Mouse (Mus musculus) testis, adult 2 months (tissue): ENCODE measurements around the gene Carmil1. TPM values are rescaled to one million over a fixed set of nuclear protein-coding genes. Genes with fewer than 3 reads are reported as not detected.
A peak's percentile ranks its signal among the peaks of the same experiment; 100 is the strongest.

Experiments used
- H3K27ac ChIP-seq: fragments of 200-500 bp; 2 replicates; pipeline ENCODE4 v1.5.1; 2012; ENCODE audit warnings: low read depth, low read length; ENCODE audit not compliant: control insufficient read depth, insufficient read depth
- H3K27me3 ChIP-seq: fragments of 200-500 bp; 2 replicates; pipeline ENCODE4 v1.6.1; 2012; ENCODE audit warnings: mild to moderate bottlenecking, low read length, moderate library complexity; ENCODE audit not compliant: control insufficient read depth, insufficient read depth
- H3K36me3 ChIP-seq: fragments of 200-500 bp; 2 replicates; pipeline ENCODE4 v1.6.1; 2012; ENCODE audit warnings: mild to moderate bottlenecking, low read length; ENCODE audit not compliant: control insufficient read depth, insufficient read depth
- H3K4me1 ChIP-seq: fragments of 200-500 bp; 2 replicates; pipeline ENCODE4 v1.6.1; 2012; ENCODE audit warnings: low read length; ENCODE audit not compliant: control insufficient read depth, insufficient read depth
- H3K4me3 ChIP-seq: fragments of 200-500 bp; 2 replicates; pipeline ENCODE4 v1.5.1; 2012; ENCODE audit warnings: low read depth, mild to moderate bottlenecking, low read length, moderate library complexity, mixed read lengths; ENCODE audit not compliant: control insufficient read depth
- CTCF ChIP-seq: fragments of 200-500 bp; IDR thresholded peaks from 2 replicates; pipeline ENCODE4 v1.5.1; 2012; ENCODE audit warnings: low read depth, mild to moderate bottlenecking, inconsistent platforms, low read length, moderate library complexity; ENCODE audit not compliant: control insufficient read depth, insufficient read depth, insufficient replicate concordance
- POLR2A ChIP-seq: fragments of 200-500 bp; IDR thresholded peaks from 2 replicates; pipeline ENCODE4 v1.6.1; 2012; ENCODE audit warnings: low read depth, mild to moderate bottlenecking, inconsistent platforms, low read length, moderate library complexity; ENCODE audit not compliant: control insufficient read depth
- polyA plus RNA-seq: library from polyadenylated mRNA; depleted of rRNA; stranded (reverse); fragments of >200 nt; gene quantifications from 2 replicates; pipeline ENCODE4 v1.2.3, GENCODE M21; 2012

Gene Carmil1
- polyA plus RNA-seq, 1 experiment, result 32.8 TPM

GRCm38 (mm10) chr13:24253989-24254388 is 26.6 kb downstream of the Carmil1 start:
- Histone ChIP-seq H3K27ac (0 out of 2 replicates have a peak overlapping the region, but pooled peaks have one; percentile 27), H3K4me1 (peaks cover 2% of the 10 kb centered on the region; the same call in 1 of the 2 replicates), H3K27me3 (no peaks in the 10 kb centered on the region), H3K36me3 (no peaks in the 10 kb centered on the region), H3K4me3 (no peak overlapping the region)
- TF ChIP-seq POLR2A (no peak), CTCF (peak; percentile 60; the same call in 1 of the 2 replicates)

- Histone ChIP-seq H3K27me3 (no peaks in the 10 kb centered on the region), H3K36me3 (no peaks in the 10 kb centered on the region), H3K27ac (no peak overlapping the region), H3K4me3 (no peak overlapping the region), H3K4me1 (peaks cover 2% of the 10 kb centered on the region; the same call in 1 of the 2 replicates)
- no peak for TF ChIP-seq CTCF
- no peak for TF ChIP-seq POLR2A
Measured at GRCm38 (mm10) chr13:24253551-24253950, 27.0 kb downstream of the Carmil1 start.

GRCm38 (mm10) chr13:24251236-24251635 is 29.4 kb downstream of the Carmil1 start:
- Histone ChIP-seq H3K4me3 (no peak overlapping the region), H3K27ac (no peak overlapping the region), H3K27me3 (no peaks in the 10 kb centered on the region), H3K4me1 (peaks cover 4% of the 10 kb centered on the region), H3K36me3 (no peaks in the 10 kb centered on the region)
- no peak for TF ChIP-seq POLR2A
- TF ChIP-seq CTCF, result no peak

GRCm38 (mm10) chr13:24247928-24248327 is 32.7 kb downstream of the Carmil1 start:
- Histone ChIP-seq H3K36me3 (no peaks in the 10 kb centered on the region), H3K4me1 (peaks cover 2% of the 10 kb centered on the region), H3K27ac (no peak overlapping the region), H3K4me3 (no peak overlapping the region), H3K27me3 (no peaks in the 10 kb centered on the region)
- TF ChIP-seq POLR2A (no peak), CTCF (no peak)

GRCm38 (mm10) chr13:24247441-24247840 is 33.2 kb downstream of the Carmil1 start:
- TF ChIP-seq POLR2A, result no peak
- no peak for TF ChIP-seq CTCF
- H3K4me3 ChIP-seq, result no peak overlapping the region
- no peaks in the 10 kb centered on the region for H3K27me3 ChIP-seq
- H3K36me3 ChIP-seq, result no peaks in the 10 kb centered on the region
- H3K4me1 ChIP-seq, result peaks cover 2% of the 10 kb centered on the region
- no peak overlapping the region for H3K27ac ChIP-seq

- peaks cover 2% of the 10 kb centered on the region for H3K4me1 ChIP-seq
- no peaks in the 10 kb centered on the region for H3K27me3 ChIP-seq
- H3K4me3 ChIP-seq, result no peak overlapping the region
- H3K27ac ChIP-seq, result no peak overlapping the region
- H3K36me3 ChIP-seq, result no peaks in the 10 kb centered on the region
- TF ChIP-seq CTCF (no peak), POLR2A (no peak)
Measured at GRCm38 (mm10) chr13:24246266-24246665, 34.3 kb downstream of the Carmil1 start.

- no peak overlapping the region for H3K27ac ChIP-seq
- no peak overlapping the region for H3K4me3 ChIP-seq
- TF ChIP-seq CTCF (no peak), POLR2A (no peak)
- H3K27me3 ChIP-seq, result no peaks in the 10 kb centered on the region
- no peaks in the 10 kb centered on the region for H3K36me3 ChIP-seq
- peaks cover 2% of the 10 kb centered on the region for H3K4me1 ChIP-seq
Measured at GRCm38 (mm10) chr13:24244613-24245012, 36.0 kb downstream of the Carmil1 start.

- Histone ChIP-seq H3K4me3 (no peak overlapping the region), H3K27me3 (no peaks in the 10 kb centered on the region), H3K36me3 (no peaks in the 10 kb centered on the region), H3K27ac (no peak overlapping the region), H3K4me1 (peaks cover 2% of the 10 kb centered on the region)
- TF ChIP-seq POLR2A (no peak), CTCF (no peak)
Measured at GRCm38 (mm10) chr13:24243964-24244363, 36.6 kb downstream of the Carmil1 start.
